Mouse (Mus musculus) ovary, adult 10 weeks (tissue): ENCODE data around the gene Smpd1. TPM values are rescaled to one million over a fixed set of nuclear protein-coding genes. Genes with fewer than 3 reads are reported as not detected.

Source experiments
- polyA plus RNA-seq: library from polyadenylated mRNA; stranded (reverse); fragments of 350-450 nt; fragmentation: Illumina TruSeq; extraction: RNeasy Lipid Tissue Mini Kit (QIAGEN cat#74804); gene quantifications from one replicate; pipeline ENCODE4 v1.2.3, GENCODE M21; 2014

The Smpd1 gene
- polyA plus RNA-seq, result 2.7 TPM

DNA sequence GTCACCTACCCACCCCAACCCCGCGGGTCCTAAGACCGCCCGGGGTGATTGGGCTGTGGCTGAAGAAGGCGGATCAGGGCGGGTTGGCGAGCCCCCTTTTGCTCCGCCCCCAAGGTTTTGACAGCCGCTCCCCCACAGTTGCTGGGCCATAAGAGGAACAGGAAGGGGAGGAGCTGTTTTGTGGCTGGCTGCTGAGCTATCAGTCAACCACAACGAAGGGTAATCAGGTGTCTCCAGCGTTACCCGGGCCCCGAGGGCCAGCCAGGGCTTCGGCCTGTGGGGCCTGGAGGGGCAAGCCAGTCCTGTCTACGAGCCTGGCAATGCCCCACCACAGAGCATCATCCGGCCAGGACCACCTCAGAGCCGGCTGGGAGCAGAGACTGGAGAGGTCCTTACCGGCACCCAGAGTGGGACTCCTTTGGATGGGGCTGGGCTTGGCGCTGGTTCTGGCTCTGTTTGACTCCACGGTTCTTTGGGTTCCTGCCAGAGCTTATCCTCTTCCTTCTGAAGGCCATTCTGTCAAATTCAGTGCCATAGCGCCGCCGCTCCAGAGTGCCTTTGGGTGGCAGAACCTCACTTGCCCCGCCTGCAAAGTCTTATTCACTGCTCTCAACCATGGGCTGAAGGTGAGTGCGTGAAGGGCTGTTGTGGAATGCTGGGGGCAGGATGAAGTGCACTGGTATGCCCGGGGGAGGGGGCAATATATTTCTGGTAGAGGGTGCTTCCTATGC is at the start of gene Smpd1:
Smpd1 (plus strand) TSS at position 149 of the 731 bp plus-strand sequence.

DNA sequence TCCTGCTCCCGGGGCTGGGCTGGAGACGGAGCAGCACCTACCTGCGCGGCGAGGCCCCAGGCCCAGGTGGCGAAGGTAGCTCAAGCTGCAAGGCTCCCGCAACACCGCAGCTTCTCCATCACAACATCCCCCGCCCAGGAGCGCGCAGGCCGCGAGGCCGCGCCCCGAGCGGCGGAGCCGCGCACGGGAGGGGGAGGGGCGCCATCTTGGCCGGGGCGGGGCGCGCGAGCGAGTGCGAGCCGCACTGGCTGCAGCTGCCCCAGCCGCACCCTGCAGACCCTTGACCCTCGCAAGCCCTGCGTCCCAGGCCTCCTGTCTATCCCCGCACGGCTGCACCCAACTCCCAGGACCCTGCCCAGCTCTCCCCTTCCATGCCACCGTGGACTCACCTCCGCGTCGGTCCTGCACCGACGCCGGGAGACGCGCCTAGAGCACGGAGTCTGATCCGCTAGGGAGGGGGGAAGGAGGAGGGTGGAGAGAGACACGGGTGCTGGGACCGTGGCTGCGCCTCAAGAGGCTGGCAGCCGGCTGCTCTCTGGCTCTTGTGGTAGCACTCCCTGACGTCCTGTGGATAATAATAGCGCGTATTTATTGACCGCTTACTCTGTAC is 27.0 kb downstream of the Smpd1 start, which contains the start of gene Apbb1:
Apbb1 (minus strand) TSS at position 560 of the 610 bp plus-strand sequence.

Other genes with a start within 250 kb of the Smpd1 start
- gene Olfr689, start 243.2 kb upstream of the Smpd1 start, polyA plus RNA-seq, result not detected
- not detected for gene Olfr690, start 220.3 kb upstream of the Smpd1 start, polyA plus RNA-seq
- gene Olfr691, start 212.1 kb upstream of the Smpd1 start, polyA plus RNA-seq, result not detected
- not detected for gene Olfr692, start 186.1 kb upstream of the Smpd1 start, polyA plus RNA-seq
- not detected for gene Gm5901, start 179.3 kb upstream of the Smpd1 start, polyA plus RNA-seq
- gene Fam160a2, start 154.3 kb upstream of the Smpd1 start, polyA plus RNA-seq, result 20.0 TPM
- gene Cnga4, start 149.8 kb upstream of the Smpd1 start, polyA plus RNA-seq, result not detected
- 0.29 TPM for gene Cckbr, start 128.6 kb upstream of the Smpd1 start, polyA plus RNA-seq
- gene Cavin3, start 72.1 kb upstream of the Smpd1 start, polyA plus RNA-seq, result 10.7 TPM
- gene Apbb1, start 27.3 kb downstream of the Smpd1 start, polyA plus RNA-seq, result 1.1 TPM
- not detected for gene Hpx, start 45.8 kb downstream of the Smpd1 start, polyA plus RNA-seq
- 2.9 TPM for gene Trim3, start 79.2 kb downstream of the Smpd1 start, polyA plus RNA-seq
- 30.5 TPM for gene Timm10b, start 85.7 kb downstream of the Smpd1 start, polyA plus RNA-seq
- 9.0 TPM for gene Arfip2, start 86.1 kb downstream of the Smpd1 start, polyA plus RNA-seq
- gene Gm45799, start 86.2 kb downstream of the Smpd1 start, polyA plus RNA-seq, result 2.3 TPM
- gene Dnhd1, start 96.5 kb downstream of the Smpd1 start, polyA plus RNA-seq, result 1.9 TPM
- 52.2 TPM for gene Ilk, start 182.2 kb downstream of the Smpd1 start, polyA plus RNA-seq
- 45.1 TPM for gene Rrp8, start 183.0 kb downstream of the Smpd1 start, polyA plus RNA-seq
- gene Taf10, start 190.0 kb downstream of the Smpd1 start, polyA plus RNA-seq, result 7.6 TPM
- gene Tpp1, start 197.9 kb downstream of the Smpd1 start, polyA plus RNA-seq, result 140 TPM
- 0.26 TPM for gene Dchs1, start 233.3 kb downstream of the Smpd1 start, polyA plus RNA-seq